Mouse (Mus musculus) common myeloid progenitor, adult 5-6 weeks (primary cell): ENCODE measurements around the gene Cacna2d1. TPM values are rescaled to one million over a fixed set of nuclear protein-coding genes. Genes with fewer than 3 reads are reported as not detected.

ENCODE experiments used
- ATAC-seq: replicated peaks from 2 replicates; pipeline ENCODE4 v1.8.0; 2016; ENCODE audit warnings: low read depth, mild to moderate bottlenecking, moderate TSS enrichment, inconsistent platforms; ENCODE audit not compliant: poor library complexity, severe bottlenecking
- total RNA-seq: library from RNA; stranded (forward); fragments of 200-1000, 187-1606 nt; gene quantifications from 2 replicates; pipeline ENCODE4 v1.2.3, GENCODE M21; 2017

The Cacna2d1 gene
- total RNA-seq, 1 experiment from 2014 or later: 0.09 TPM

DNA sequence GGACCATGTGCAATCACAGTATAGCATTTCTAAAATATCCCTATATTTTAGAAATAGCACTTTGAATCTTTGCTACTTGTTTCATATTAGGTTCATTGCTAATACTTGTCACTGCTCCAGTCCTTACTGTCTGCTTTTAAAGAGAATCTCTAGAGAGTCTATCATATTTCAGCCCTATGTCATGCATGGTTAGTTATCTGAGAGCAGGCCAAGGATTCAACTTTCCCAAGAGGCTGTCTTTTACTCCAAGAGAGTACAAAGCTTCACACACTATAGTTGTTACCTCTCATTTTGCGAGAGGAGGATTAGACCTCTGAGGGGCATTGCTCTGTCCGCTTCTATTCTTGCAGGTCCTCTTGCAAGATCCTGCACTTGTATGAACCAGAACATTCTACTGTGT is 44.7 kb downstream of the Cacna2d1 start:
- ATAC-seq: no peak

DNA sequence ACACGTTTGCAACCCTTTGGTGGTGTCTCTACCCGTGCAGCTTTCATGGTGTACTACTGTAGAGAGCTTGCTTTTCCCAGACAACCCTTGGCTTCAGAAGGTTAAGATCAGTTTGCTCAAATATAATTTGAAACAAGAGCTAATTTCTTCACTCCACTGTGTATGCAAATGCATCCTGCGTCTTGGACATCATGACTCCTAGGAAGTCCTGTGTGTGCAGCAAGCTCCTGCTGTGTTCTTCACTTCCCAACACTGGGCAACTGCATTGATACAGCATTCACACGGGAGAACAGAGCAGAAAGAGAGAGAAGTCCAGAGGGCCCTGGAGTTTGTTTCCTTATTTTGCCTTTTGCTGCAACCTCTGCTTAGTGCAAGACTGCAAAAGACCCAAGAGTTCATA is 48.1 kb downstream of the Cacna2d1 start:
- no peak for ATAC-seq

DNA sequence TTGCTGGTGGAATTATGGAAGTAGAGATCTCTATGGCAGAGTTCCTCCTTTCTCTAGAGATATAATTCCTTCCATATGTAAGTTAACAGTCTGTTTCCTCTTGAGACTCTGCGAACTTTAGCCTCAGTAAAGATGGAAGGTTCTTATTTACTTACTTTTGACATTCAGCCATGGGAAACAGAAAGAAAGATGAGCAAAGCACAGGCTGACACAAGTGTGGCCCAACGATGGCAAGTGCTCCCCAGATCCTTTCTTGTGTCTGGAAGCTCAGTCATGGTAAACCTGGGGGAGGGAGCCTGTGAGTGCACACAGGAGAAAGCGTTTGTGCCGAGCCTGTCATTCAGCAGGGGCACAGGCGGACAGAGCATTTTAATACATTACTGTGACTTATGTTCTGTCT is 48.9 kb downstream of the Cacna2d1 start:
- no peak for ATAC-seq

DNA sequence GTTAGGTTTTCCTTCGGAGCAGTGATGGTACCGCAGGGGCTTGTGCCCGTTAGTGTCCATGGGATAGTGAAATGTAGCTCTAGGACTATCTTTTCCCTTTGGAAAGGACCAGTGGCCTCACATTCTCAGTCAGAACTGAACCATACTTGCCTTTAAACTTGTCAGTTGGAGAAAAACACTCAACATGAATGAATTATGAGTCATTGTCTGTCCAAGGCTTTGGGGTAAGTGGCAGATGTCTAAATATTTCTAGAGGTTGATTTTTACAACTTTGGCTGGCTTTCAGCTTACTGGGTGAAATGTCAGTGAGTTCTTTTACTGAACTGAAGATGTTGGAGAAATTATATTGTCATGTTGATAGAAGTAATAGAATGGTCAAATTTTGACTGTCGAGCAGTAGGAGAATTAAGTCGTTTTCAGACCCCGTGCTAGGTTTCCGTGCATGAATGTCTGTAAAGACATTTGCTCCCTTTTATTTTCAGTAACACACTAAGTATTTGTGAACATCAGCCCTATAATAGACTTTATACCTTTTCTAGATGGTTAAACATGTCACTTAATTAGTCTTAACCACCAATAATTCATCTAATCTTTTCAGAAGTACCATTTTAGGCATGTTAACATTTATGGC is 50.9 kb downstream of the Cacna2d1 start:
- ATAC-seq: no peak

- no peak for ATAC-seq
Observed at GRCm38 (mm10) chr5:15985901-15986300, 51.4 kb downstream of the Cacna2d1 start.

DNA sequence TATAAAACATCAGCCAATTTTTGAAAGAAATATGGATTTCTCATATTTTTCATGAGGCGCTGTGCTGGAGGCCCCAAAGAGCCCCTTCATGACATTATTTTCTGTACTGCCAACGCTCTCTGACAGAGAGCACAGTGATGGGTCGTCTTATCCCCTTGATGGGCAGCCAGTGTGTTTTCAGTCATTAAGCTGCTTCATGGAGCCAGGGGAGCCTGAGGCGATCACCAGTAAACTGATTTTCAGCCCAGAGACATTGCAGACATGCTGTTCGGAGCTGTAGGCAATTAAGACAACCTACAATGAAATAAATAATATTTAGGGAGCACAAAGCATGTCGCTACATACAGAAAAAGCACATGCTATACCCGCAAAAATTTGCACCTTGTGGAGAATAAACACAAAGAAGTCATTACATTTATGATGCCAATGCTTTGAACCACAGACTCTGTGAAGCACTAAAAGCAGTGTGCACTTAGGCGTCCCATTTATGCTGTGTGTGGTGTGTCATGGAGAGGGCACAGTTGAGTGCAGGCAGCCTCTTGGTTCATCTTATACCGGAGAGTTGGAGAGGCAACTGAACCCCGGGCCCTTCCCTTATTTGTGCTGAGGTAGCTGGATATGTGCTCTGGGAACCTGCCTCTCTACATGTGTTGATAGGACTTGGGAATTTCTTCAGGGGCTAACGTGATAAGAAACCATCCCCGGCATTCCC is 57.1 kb downstream of the Cacna2d1 start:
- ATAC-seq: no peak

DNA sequence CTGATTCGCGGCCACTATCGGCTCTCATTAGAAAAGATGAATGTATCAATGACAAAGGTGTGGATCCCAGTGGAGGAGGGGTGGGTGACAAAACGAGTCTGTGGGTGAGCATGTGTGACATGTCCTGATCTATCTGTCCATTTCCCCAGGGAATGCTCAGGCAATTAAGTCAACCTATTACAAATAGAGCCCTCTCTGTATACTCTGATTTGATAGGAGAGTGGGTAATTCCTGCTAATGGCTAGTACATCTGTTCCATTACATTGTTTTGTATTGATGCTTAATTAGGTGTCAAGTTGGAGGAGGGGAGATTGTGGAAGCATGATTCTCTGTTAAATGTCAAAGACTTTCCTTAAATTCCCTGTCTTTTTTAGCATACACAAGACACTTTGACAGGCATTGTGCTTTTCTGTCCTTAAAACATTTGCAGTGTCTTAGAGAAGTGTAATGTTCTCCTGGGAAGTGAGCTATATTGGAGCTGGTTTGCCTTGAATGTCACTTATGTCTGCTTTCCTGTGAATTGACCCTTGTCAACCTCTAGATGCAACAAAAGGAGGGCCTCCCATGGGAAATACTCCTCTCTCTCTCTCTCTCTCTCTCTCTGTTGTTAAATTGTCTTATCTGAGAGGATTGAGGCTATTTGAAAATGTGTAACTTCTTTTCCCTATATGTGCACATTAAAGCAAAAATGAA is 58.9 kb downstream of the Cacna2d1 start:
- ATAC-seq: no peak

DNA sequence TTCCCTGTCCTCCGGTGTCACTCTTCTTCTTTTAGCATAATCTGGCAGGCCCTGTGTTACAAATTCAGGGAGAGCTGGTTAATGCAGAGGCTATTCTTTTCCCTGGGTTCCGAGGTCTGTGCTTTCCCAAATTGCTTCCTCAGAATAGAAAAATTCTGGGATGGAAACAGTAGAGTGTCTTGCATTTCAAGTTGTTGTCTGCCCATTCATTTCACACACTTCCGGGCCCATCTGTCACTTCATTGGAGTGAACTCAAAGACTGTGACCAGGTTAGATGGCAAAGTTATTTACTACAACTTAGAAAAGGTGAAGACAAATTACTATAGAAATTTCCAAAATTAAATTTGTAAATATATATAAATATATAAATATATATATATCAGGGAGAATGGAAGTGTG is 62.7 kb downstream of the Cacna2d1 start:
- ATAC-seq: no peak

DNA sequence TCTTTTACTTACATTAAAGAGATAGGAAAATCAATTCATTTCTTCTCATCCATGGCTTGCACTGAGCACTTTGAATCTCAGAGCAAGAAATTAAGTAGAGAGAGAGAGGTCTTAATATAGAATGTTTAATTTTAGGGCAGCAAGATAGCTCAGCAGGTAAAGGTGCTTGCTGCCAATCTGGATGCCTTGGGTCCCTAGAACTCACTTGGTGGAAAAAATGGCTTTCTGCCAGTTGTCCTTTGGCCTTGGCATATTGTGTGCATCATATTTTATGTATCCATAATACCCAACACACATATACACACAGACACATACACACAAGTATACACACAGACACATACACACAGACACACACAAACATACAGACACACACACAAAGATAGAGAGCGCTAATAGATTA is 63.3 kb downstream of the Cacna2d1 start:
- ATAC-seq: no peak

GRCm38 (mm10) chr5:16000917-16001316 is 66.4 kb downstream of the Cacna2d1 start:
- ATAC-seq: no peak

DNA sequence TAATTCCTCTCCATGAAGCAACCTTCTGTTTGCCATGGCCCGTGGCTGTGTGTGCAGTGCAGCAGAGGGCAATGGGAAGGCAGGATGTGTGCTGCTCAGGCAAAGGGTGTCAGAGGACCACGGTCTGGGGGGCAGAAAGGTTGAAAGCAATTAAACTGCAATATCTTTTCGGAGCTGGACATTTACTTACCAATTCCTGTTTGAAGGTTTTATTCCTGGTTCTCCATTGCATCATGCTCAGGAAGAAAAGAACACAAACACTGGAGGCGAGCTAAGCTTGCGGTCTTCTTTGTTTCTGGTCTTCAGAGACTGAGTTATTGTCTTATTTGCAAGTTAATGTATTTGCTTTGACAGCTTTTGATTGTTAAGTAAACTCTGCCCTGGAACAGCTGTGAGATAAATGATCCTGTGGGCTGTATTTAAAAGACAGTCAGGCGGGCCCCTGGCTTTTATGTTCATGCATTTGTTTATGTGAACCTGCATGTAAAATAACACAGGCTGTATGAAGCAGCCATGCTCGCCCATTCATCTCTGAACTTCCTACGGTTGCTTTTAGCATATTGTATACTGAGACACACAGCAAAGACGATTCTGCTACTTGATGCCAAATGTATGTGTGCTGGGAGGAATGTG is 68.1 kb downstream of the Cacna2d1 start:
- ATAC-seq: no peak

DNA sequence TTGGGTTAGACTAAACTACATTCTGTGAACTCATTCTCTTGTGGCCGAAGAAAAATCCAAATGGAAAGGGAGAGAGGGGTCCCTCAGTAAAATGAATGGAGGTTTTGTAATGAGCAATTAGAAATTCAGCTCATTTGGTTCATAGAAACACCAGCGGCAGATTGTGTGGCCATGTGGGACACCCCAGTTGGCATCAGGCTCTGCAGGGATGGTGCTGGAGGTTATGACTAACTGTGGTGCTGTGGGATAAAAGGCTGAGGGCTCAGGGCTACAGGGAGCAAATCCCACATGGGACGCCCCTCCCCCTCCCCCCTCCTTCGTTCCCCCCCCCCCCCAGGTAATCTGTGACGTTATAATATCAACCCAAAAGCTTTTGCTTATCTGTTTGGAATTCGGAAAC is 69.8 kb downstream of the Cacna2d1 start:
- ATAC-seq: no peak

DNA sequence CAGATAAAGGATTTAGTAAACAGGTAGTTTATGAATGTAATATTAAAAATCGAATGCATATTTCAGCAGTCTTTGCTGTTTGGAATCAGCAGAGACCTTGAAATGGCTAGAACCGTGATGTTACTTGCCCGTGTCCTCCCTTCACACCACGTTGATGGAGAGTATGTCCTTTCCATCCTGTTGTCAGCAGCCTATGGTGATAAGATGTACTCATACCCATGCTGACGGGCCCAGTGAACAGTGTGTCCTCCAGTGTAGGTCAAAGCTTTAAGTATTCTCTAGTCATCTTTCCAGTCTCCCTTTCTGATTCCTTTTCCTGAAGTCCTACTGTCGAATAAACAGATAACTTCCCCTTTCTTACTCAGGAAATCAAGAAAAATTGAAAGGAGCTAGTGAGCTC is 72.5 kb downstream of the Cacna2d1 start:
- no peak for ATAC-seq

- ATAC-seq: no peak
Observed at GRCm38 (mm10) chr5:16013649-16014048, 79.2 kb downstream of the Cacna2d1 start.

- no peak for ATAC-seq
Observed at GRCm38 (mm10) chr5:16014392-16014791, 79.9 kb downstream of the Cacna2d1 start.

- ATAC-seq: no peak
Observed at GRCm38 (mm10) chr5:16024626-16025417, 90.3 kb downstream of the Cacna2d1 start.

GRCm38 (mm10) chr5:16028881-16029280 is 94.4 kb downstream of the Cacna2d1 start:
- no peak for ATAC-seq

GRCm38 (mm10) chr5:16029481-16029880 is 95.0 kb downstream of the Cacna2d1 start:
- ATAC-seq: no peak

GRCm38 (mm10) chr5:16033569-16033968 is 99.1 kb downstream of the Cacna2d1 start:
- ATAC-seq: no peak

DNA sequence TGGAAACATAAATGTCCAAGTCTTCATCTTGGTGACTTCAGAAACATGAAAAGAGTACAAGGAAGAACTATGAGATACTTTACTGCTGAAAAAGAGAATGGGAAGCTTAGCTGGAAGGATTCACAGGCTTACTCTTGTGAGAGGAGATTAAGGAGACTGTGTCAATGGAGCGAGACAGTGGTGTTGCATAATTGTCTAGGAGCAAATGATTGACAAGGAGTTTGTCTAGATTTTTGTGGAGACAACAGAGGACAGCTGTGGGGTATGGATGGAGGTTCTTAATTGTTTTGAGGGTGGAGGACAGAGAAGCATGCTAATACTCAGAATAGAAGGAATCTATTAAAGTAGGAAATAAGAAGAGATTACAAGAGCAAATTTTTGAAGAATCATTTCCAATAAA is 100.8 kb downstream of the Cacna2d1 start:
- ATAC-seq: no peak
